Mouse (Mus musculus) layer of hippocampus, adult 8-10 months (tissue): ENCODE results near the gene Mcl1. TPM values are rescaled to one million over a fixed set of nuclear protein-coding genes. Genes with fewer than 3 reads are reported as not detected.
"Not testable (repeated sequence)": the region's sequence is repeated elsewhere in the genome, so short reads cannot be mapped to it uniquely, and the experiment has no call there.

Experiments
- DNase-seq, 2 experiments: peaks; one replicate each; pipeline ENCODE4 v3.0.0; 2022; ENCODE audit warnings: low spot score in 2 of 2
- total RNA-seq, 4 experiments: library from RNA; stranded (reverse); gene quantifications; 2 replicates each; pipeline ENCODE4 v1.2.4; 2022

The Mcl1 gene
- total RNA-seq, 4 experiments from 2014 or later: 55.1 to 73.6 (median 61.1) TPM

DNA sequence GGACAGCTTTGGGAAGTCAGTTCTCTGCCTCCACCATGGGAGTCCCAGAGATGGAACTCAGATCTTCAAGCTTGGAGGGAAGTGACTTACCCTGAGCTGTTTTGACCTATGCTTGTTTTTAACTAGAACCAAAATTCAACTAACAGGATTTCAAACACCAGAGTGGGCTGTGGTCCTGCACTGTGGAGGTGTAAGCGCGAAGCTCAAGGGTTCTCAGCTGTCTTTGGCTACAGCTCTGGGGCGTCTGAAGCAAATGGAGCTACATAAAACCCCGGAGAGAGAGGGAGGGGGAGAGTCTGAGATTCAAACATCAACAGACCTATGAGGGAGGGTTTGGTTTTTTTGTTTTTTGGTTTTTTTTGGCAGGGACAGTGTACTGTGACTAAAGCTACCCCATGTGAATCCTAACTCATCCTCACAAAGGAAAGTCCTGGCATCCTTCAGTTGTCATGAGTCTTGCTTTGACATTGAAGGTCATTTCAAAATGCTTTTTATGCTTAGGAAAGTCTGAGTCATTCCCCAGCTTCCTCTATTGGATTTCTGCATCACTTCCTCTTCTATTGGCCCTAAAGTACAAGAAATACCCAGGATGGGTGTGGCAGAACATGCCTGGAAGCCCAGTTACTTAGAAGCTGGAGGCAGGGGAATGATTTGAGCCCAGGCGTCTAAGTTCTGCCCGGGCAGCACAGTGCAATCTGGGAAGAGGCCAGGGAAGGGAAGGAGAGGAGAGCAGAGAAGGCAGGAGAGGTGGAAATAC lies 8.1 kb upstream of the Mcl1 start:
- no peak for DNase-seq

DNA sequence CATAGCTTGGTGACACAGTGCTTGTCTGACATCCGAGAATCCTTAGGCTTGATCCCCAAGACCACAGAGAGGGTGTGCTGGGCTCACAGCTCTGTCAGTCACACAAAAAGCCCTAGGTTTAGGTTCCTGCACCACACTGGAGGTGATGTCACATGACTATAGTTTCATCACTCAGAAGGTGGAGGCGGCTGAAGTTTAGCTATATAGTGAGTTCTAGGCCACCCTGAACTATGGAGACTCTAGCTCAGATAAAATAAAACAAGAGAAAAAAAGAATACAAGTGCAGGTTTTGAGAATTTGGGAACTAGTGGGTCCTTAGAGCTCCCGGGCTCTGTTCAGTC lies 7.6 kb upstream of the Mcl1 start:
- DNase-seq: no peak

DNA sequence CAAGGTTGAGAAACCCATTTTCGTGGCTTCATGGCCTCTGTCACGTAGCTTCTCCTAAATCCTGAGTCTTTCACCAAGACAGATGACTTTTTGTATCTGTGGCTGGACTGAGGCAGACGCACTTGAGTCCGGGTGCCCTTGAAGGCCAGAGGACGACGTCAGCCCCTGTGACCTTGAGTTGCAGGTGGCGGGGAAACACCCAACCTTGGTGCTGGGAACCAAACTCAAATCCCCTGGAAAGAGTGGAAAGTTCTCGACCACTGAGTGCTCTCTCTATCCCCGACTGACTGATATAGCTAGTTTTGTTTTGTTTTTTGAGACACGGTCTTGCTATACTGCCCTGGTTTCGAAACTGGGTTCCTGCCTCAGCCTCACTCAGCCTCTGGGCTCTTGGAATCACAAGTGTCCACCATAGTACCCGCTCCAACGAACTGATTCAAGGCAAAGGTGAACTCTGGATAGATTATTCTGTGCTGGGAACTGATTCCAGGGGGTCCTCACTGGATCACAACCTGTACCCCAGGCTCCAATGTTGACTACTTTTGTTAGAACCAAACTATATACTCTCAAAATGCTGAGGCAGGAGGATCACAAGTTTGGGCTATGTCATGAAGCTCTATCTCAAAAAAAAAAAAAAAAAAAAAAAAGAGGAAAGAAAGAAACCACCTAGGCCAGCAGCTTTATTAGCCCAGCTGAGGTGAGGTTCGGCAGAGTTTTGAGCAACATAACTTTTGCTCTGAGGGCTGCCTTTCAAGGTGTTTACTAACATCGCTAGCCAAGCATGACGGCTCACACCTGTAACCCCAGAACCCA lies 7.0 kb upstream of the Mcl1 start:
- DNase-seq: no peak

DNA sequence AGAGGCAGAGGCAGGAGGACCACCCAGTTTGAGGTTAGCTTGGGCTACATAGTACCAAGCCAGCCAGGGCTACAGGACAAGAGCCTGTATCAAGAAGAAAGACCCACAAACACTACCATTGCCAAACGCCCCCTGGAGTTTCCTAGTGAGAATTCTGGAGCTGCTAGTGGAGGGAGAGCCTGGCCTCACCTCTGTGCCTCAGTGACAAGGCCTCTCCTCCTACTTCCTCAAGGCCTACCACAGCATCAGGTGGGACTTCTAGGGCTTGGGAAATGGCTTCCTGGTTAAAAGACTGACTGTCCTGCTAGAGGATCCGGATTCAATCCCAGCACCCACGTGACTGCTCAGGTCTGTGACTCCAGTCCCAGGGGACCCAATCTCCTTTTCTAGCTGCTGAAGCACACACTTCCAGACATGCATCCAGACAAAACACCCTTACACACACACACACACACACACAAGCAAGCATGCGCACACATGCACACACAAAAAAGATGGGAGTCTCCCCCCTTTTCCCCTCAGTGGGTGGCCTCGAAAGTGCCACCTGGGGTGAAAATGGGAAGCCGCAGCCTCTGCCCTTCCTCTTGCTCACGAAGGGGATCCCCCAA lies 6.3 kb upstream of the Mcl1 start:
- DNase-seq: no peak

DNA sequence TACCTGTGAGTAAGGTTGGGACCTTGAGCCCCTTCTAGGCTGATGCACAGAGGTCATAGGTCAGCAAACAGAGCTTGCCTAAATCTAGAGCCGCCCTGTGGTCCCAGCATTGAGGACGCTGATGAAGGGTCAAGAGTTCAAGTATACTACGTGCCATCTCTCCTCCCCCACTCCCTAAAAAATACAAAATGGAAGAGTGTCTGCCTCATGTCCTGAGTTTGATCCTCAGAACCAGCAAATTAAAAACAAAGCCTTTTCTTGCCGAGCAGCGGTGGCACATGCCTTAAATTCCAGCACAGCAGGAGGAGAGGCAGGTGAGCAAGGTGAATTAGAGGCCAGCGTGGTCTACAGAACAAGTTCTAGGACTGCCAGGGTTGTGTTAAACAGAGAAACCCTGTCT lies 5.7 kb upstream of the Mcl1 start:
- no peak for DNase-seq

DNA sequence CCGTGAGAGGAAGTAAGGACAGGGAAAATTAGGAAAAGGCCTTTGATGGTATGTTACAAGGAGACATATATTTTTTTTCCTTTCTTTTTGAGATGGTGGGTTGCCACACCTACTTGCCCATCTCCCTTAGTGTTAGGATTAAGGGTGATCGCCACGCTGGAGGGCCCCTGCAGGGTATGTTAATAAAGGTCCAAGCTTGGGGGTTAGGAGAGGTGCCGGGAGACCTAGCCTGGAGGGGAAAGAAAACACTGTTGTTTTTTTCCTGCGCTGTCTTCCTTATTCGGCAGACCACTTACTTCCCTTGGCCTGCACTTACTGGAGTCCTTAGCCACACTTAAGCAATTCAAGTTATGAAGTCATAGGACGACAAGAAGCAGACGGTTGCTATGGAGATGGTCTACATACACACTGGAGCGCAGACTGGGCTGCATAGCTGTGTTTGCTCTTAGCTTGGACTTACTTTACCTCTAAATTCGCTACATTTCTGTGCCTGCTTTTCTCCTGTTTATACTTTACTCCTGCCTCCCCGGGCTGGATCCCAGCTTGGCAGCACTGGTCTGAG lies 5.0 kb upstream of the Mcl1 start:
- DNase-seq: no peak

DNA sequence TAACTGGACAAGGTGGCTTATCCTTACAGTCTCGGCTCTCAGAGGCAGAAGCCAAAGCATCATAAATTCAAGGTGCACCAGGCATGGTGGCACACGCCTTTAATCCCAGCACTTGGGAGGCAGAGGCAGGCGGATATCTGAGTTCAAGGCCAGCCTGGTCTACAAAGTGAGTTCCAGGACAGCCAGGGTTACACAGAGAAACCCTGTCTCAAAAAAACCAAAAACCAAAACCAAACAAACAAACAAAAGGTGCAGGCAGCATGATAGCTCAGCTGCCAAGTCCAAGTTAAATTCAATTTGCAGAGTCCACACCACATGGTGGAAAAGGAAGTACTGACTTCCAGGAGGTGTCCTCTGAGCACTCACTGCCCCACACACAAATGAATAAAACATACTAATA lies 4.2 kb upstream of the Mcl1 start:
- DNase-seq: not testable (repeated sequence)

DNA sequence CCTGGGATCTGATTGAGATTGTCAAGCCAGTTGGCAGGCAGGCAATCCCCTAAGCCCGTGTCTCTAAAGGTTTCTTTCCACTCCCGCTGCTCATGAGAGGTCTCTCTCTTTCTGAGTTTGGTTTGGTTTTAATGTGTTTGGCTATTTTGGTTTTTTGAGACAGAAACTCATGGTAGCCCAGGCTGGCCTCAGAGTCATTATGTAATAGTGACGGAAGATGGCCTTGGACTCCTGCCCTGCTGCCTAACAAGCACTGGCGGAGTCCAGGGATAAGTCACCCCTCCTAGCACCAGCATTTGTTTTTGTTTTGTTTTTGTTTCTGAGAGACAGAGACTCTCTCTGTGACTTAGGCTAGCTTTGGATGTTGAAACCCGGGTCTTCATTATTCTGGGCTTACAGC lies 3.2 kb upstream of the Mcl1 start:
- no peak for DNase-seq

DNA sequence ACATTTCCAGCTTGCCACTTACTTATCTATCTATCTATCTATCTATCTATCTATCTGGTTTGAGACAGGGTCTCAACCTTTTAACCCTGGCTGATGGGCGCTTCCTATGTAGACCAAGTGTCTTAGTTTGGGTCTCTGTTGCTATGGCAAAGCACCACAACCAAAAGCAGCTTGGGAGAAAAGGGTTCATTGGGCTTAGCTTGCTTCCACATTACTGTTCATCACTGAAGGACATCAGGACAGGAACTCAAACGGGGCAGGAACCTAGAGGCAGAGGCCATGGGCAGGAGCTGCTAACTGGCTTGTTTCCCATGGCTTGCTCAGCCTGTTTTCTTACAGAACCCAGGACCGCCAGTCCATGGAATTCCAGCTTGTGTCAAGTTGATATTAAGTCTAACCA lies 1.5 kb upstream of the Mcl1 start:
- no peak for DNase-seq

DNA sequence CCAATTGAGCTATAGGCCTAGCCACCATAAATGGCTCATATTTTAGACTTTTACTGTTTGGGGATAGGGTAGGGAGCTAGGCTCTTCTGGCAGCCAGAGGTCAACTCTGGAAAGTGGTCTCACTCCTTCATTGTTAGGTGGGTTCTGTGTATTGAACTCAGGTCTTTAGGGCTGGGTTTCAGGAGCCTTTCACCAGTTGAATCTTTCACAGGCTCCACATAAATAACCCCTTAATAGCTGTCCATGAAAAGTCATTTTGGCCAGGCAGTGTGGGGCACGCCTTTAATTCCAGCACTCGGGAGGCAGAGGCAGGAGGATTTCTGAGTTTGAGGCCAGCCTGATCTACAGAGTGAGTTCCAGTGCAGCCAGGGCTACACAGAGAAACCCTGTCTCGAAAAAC lies 877 bp upstream of the Mcl1 start:
- no peak for DNase-seq

DNA sequence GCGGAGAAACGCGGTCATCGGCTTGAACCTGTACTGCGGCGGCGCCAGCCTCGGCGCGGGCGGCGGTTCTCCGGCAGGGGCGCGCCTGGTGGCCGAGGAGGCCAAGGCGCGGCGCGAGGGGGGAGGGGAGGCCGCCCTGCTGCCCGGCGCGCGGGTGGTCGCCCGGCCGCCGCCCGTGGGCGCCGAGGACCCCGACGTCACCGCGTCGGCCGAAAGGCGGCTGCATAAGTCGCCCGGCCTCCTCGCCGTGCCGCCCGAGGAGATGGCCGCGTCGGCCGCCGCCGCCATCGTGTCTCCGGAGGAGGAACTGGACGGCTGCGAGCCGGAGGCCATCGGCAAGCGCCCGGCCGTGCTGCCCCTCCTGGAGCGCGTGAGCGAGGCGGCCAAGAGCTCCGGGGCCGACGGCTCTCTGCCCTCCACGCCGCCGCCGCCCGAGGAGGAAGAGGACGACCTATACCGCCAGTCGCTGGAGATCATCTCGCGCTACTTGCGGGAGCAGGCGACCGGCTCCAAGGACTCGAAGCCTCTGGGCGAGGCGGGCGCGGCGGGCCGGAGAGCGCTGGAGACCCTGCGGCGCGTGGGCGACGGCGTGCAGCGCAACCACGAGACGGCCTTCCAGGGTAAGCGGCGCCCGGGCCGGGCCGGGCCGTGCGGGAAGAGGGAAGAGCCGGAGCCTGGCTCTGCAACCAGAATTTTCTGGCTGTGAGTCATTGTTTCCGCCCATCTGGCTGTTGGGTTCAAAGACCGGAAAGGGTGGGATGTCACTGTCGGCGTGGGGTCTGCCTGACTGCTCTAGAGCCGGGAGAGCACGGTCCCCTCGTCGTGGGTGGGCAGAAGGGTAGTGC lies 502 bp downstream of the Mcl1 start:
- DNase-seq: peak in 1 of 2 experiments; percentile 47

DNA sequence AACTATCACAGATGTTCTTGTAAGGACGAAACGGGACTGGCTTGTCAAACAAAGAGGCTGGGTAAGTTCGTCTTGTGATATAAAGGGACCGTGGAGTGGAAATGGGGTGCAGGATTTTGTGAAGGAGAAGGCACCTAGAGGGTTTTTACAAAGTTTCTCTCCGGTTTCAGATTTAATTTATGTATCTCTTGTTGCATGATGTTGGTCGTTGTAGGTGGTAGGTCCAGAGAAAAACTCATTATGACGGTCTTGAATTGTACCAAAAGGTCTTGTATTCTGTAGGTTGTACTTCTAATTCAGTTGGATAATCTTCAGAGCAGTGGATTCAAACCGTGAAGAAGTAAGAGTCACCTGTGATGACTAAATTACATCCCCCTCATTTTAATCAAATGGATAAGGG lies 1.4 kb downstream of the Mcl1 start:
- DNase-seq: no peak

DNA sequence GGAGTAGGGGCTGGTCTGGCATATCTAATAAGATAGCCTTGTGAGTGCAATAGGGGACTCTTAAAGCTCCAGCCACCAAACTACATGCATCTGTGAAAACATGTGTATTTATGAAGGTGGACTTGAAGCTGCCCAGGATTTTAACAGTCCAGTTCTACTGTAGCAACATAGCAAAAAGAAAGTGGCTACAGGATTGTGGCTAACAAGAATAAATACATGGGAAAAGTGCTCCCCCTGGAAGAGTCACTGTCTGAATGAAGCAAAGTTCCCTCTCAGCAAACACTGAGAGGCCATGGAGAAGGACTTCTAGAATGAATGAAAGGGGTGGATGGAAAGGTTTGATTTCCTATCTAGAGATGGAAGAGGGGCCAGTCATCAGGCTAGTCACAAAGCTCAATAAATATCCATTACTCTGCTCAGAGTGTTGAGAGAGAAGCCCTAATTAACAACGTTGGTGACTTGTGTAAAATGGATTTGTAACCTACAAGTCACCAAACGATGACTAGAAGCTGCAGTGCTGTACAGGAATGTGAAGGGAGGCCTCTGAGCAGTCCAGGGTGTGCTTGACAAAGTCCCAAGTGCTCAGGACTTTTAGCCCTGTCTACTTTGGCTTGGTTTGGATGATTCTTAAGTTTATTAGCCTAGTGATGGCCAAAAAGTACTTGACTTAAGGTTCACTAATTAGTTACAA lies 2.3 kb downstream of the Mcl1 start:
- DNase-seq: no peak

DNA sequence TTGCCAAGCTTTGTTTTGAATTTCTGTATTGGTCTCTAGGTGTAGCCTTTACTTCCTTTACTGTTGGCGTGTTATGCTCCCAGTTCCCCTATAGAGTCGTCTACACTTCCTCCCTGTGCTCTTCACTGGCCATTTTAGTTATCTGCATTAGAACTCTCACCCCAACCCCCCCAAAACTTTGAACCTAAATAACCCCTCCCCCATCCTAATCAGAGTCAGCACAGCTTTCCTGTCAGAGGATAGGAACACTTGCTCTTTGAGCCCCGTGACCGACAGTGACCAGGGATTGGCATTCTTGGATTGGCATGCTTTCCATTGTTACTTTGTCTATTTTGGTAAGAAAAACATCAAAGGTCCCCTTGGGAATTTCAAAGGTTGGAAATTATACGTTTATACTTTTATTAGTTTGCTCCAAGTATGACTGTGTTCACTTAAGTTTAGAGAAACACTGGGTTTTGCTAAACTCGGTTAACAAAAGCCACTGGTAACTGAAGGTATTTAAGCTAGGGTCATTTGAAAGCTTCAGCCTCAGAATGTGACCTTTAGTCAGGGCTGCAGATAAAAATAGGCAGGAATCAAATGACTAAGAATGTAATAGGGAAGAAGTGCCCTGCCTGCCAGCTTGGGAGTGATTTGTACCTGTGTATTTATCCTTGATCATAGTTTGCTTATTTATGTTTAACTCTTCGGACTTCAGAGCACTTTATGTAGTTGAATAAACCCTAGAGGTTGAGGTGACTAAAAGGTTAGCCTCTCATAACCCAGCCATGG lies 3.5 kb downstream of the Mcl1 start:
- DNase-seq: no peak

DNA sequence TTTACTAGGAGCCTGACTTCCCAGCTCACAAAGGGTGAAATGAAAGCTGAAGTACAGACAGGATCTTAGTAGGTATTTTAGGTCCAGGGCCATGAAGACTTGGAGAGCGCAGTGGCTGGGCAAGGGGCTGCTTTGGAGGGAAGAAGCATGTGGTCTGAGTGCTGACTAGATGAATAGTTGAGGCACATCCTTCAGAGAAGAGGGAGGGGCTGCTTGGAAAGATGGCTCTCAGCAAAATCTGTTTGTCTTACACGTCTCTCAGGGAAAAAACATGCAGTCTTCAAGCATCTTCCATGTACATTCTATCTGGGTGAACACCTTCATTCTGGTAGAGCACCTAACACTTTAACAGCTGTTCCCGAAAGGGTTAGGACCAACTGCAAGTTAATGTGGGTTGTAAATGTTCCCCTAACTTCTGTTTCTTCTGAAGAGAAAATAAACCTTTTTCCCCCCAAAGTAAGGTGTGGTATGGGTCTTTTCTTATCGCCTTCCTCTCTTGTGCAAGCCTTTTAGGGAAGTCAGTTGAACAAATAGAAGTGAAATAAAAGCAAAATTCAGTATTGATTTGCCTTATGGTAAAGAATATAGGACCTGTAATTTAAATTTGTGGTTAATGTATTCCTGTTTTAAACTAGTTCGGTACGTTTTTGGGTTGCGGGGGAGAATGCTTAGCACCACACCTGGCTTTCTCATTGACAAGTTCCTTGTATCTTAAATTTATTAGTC lies 4.3 kb downstream of the Mcl1 start:
- DNase-seq: no peak

DNA sequence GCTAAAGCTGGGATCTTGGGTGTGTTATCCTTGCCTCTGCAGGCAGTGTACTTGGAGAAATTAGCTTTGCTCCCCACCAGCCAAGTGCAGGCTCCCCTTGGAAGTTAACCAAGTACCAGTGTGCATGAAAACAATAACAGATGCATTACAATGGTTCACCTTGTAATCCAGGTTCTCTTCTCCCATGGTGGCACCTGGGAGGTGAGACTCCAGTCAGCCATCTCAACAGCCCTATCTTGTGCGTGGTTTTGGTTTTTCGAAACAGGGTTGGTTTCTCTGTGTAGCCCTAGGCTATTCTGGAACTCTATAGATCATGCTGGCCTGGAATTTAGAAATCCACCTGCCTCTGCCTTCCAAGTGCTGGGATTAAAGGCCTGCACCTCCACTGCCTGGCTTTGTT lies 4.9 kb downstream of the Mcl1 start:
- DNase-seq: no peak

DNA sequence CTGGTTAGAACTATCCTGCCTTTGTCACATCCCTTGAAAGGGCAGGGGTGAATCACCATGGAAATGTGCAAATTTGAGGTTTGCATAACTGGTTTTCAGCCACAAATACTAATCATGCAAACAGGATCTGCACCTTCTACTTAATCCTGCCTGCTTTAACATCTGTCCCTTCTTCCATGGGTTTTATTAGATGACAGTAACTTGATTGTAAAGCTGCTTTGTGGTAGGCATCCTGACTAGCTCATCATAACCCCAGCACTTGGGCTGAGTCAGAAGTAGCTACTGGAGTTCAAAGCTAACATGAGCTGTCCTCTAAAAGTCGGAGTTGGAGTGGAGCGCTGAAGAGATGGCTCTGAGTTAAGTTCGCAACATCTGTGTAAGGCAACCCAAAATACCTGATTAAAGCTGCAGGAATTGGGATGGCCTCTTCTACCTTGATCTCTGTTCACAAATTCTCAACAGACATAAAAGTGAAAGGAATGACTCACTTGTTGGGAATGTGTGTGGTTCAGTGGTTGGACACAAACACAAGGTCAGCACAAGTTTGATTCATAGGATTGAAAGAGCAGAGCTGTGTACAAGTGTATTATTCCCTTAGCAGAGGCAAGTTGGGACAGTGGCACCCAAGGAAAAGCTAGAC lies 5.5 kb downstream of the Mcl1 start:
- DNase-seq: no peak

DNA sequence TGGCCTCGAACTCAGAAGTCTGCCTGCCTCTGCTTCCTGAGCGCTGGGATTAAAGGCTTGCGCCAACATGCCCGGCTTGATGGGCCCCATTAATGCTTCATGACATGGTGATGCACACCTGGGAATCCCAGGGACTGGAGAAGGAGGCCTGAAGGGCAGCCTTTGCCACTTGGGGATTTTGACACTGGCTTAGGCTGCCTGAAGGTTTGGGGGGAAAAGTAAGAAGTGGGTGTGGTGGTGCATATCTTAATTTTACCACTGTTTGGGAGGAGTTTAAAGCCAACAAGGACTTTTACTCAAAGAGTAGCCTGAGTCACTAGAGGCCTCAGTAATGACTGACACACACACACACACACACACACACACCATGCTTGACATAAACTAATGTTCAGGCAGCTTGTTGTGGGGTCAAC lies 6.4 kb downstream of the Mcl1 start:
- no peak for DNase-seq
